Mouse (Mus musculus) heart, postnatal 14 days (tissue): ENCODE measurements at regions not wholly inside any gene's neighbourhood (a gene's known extent, or its start where the extent isn't known, plus 50 kb on each side); places are given as distances from the start of the nearest gene placed in this dataset.
A peak's percentile ranks its signal among the peaks of the same experiment; 100 is the strongest.

Source experiments
- DNase-seq, 2 experiments: peaks; one replicate each; pipeline ENCODE4 v3.0.0; 2021 to 2022
- intact Hi-C: fragments of 180-260 bp; cut with DNase I; formaldehyde crosslinking; loops from one replicate; pipeline ENCODE4 v1.15.1; 2025

DNA sequence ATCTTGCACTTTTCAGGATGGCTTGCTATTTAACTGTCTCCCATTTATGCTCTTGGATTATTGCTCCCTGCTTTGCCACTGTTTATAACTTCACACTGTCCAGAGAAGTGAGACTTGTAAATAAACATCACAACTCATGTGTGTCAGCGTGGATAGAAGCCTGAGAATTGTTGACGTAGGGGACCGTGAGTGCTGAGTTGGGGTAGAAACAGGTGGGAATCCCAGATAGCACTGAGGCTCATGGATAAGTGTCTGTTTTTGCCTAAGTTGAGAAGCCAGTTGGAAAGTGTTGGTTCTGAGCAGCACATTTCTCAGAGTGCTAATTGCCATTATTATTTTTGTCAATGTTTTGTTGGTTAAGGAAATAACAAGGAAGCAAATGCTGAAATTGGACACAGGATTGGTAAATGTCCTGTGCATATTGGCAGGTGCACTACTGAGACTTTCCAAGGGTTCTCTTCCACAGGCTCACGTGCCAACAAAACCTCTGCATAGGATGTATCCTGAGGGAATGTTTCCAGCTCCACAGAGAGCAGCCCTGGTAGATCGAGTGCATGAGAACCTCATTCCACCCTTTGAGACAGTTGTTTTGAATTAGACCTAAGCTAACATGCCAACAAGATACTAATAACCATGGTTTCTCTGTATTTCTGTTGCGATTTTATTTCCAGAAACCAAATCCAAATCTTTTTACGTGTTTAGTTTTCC is 74.3 kb upstream of the Grb10 start:
- DNase-seq = no peak
- intact Hi-C loops = no loop called here

- intact Hi-C loops = loop anchor here (10.0 kb wide), 1 partner anchor 177 kb away; no protein-coding TSS in a partner anchor
- no peak for DNase-seq
Measured at GRCm38 (mm10) chr11:12107711-12108110, 69.2 kb upstream of the Grb10 start.

- peak; percentile 10 to 18 for DNase-seq
- intact Hi-C loops = no loop called here
Measured at GRCm38 (mm10) chr11:12090961-12091360, 52.5 kb upstream of the Grb10 start.

- intact Hi-C loops = no loop called here
- no peak for DNase-seq
Measured at GRCm38 (mm10) chr11:12089788-12090365, 51.4 kb upstream of the Grb10 start.
